Mouse (Mus musculus): ENCODE results near the gene Msx1.

- TF ChIP-seq CTCF (IDR thresholded peaks at IDR 0.05; ENCODE audit: low read depth, low read length) (no peak), POLR2A (IDR thresholded peaks at IDR 0.05; ENCODE audit: extremely low read depth, insufficient read depth, low read length) (no peak)
Measured at GRCm38 (mm10) chr5:37784847-37785391, 39.5 kb downstream of the Msx1 start.

Data from liver, adult 2 months (tissue).